Mouse (Mus musculus) left cerebral cortex, postnatal 36 days (tissue): ENCODE measurements around the gene Zfp637. TPM values are rescaled to one million over a fixed set of nuclear protein-coding genes. Genes with fewer than 3 reads are reported as not detected.
"Not testable (repeated sequence)": the region's sequence is repeated elsewhere in the genome, so short reads cannot be mapped to it uniquely, and the experiment has no call there.

ENCODE experiments used
- DNase-seq, 2 experiments: peaks; one replicate each; pipeline ENCODE4 v3.0.0; 2021 to 2022; ENCODE audit warnings: low spot score in 2 of 2, mixed read lengths in 1 of 2
- intact Hi-C: fragments of 180-260 bp; cut with DNase I; formaldehyde crosslinking; loops from one replicate; pipeline ENCODE4 v1.15.1; 2025
- total RNA-seq, 2 experiments: library from RNA; stranded (reverse); gene quantifications; 2 replicates each; pipeline ENCODE4 v1.2.3; 2021

Gene Zfp637
- total RNA-seq, result 10 to 100 TPM; 60.2 to 64.9 TPM

DNA sequence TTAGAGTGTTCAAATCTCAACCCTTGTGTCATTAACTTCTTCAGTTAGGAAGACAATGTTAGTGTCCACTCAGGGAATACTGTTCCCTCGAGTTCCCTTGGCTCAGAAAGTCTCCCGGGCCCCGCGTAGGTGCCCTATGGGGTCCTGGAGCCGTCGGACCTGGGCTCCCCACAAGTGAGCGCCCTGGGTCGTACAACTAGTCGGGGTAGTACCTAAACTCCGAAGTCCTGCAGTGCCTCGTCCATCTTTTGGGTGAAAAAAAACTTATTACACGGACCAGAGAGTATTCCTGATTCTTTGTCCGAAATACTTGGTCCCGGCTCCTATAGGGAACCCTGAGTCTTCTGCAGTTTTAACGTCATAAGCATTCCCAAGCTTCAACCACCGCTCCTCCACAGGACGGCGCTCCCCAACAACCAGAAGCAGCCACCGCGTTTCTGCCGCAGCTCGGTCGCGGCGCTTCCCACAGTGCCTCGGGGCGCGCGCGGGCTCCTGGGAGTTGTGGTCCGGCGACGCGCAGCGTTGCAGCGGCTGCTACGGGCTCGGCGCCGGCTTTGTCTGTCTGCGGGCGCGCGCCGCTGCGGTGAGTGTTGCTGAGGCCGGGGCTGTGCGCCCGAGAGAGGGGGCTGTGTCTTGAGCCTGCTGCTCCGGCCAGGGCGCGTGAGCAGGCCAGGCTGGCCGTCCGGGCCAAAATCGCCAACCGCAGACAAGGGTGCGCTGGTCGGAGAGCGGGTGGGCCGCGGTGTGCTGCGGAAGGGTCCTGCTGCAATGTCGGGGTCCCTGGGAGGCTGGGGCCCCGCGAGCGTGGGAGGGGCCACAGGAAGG, at the start of gene Zfp637:
Gene Zfp637, plus strand, starts transcription at position 495 of the 825 bp plus-strand sequence.
- intact Hi-C loops, result loop anchor here (2.0 kb wide), 1 partner anchor 66 kb away; no protein-coding TSS in a partner anchor
- peak; percentile 92 to 96 for DNase-seq

DNA sequence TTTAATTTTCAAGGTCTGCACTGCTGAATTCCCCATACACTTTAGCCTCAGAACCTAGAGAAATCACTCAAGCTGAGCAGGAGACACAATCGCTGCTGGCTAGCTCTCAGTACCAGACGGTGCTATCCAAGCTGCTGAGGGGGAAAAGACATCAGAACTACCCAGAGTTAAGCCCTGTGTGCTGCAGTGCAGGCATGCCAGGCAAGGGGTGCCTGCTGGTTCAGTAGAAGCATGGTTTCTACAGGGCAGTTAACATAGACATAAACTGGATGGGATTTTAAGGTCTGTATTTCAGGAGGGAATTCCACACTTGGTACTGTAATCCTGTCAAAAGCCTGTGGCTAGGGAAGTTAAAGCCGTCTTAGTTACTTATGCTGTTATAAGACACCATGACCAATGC, 45.7 kb upstream of the Zfp637 start:
- DNase-seq, result no peak
- intact Hi-C loops, result no loop called here

DNA sequence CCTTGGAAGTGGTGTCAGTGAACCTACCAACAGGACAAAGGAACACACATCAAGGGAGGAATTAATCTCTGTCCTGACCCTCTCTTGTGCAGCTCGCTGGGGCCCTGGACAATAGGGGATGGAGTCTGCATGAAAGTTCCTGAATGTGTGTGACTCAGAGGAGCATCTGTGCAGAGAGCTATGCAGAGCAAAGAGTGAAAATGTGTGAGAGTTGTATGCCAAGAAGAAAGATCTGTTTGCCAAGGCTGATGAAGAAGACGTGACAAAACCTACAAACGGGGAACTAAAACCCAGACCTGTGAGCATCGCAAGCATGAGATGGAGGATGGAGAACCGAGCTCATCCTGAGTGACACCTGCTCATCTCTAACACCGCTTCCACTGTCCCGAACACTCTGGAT, 40.2 kb upstream of the Zfp637 start:
- DNase-seq, result peak; percentile 19 to 38
- intact Hi-C loops, result no loop called here

DNA sequence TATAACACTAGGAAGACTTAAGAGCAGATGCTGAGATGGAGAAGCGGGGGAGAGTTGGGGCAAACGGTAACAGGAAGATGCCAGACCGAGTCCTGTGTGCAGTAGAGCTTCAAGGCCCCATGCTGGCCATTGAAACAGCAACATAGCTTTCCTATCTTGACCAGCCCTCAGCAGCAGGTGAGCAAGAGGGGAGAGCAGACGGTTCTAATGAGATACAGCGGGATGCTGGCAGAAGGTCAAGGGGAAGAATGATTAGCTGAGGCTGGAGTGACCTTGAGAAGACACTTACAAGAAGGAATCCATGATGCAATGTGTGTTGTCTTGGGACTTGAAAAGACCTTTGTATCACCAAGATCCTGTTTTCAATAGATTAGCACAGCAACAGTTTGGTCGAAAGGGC, 39.2 kb upstream of the Zfp637 start:
- intact Hi-C loops, result no loop called here
- DNase-seq, result no peak

DNA sequence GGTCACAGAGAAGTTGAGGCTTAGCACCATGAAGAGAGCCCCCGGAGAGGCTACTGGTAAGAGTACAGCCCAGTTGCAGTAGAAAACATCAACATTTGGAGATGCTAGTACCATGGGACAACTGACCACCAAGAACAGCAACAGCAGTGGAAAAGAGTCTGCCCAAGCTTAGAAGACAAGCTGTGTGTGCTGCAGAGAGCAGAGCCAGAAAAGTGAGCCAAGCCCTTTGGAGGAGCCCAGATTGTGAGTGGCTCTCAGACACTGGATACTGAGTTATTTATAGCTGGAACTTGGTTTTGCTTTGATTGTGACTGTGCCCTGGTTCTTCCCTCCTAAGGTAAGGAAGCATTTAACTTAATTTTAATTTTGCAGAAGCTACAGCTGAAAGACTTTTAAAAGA, 33.2 kb upstream of the Zfp637 start:
- no peak for DNase-seq
- intact Hi-C loops, result no loop called here

DNA sequence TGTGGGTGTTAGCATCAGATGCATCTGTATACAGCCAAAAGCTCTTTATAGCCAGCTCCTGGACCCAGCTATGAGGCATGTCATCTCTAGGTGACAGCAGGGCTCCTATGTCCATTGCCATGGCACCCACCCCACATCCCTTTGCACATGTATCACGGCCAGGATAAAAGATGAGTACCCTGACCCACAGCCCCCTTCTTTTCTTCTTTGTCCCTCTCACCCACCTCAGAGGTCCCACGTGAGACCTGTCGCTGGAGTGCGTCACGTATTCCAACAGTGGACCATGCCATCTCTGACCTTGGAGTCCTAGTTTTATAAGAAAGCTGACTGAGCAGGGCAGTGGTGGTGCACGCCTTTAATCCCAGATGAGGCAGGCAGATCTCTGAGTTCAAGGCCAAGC, 31.2 kb upstream of the Zfp637 start:
- intact Hi-C loops, result no loop called here
- no peak for DNase-seq

DNA sequence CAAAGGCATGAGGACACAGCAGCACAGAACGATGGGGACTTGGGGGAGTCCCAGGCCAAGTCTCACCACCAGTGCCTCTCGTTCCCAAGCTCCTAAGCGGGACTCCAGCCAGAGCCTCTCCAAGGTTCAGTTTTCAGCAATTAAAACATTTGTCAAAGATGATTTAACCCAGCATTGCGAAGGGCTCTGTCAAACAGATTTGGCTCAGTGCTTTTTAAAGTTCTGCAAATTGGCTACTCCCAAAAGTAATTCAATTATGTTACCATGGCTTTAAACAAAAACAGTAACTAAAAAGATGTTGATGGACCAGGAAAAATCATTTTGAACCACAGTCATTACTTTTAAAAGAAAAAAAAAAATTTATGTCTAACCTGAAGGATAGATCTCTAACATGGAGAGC, 30.3 kb upstream of the Zfp637 start:
- no peak for DNase-seq
- intact Hi-C loops, result no loop called here

DNA sequence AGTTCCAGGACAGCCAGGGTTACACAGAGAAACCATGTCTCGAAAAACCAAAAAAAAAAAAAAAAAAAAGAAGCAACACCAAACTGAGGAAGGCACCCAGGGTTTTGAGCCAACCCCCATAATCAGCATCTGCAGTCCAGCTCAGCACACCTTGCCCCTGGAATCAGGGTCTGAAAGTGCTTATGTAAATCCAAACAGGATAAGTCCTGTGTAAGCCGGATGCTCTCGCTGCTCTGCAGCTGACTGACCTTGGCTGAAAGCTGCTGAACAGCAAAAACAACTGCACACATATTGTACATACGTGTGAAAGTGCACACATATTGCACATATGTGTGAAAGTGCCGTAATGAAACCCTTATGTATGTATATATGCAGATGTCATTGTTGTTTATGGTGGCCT, 29.7 kb upstream of the Zfp637 start:
- no peak for DNase-seq
- intact Hi-C loops, result no loop called here

DNA sequence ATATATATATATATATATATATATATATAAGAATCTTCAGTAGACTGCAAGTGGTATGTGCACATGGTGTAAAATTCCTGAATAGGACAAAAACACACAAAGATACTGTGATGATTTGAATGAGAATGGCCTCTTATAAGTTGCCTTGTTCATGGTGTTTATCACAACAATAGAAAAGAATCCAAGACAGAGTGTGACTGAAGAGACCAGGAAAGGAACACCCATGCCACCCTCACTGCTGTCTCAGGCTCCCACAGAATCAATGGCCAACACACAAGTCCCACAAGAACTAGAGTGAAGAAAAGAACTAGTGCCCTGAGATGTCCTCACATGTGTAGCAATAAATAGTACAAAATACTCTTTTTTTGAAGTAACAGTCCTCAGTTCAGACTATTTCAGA, 26.3 kb upstream of the Zfp637 start:
- intact Hi-C loops, result no loop called here
- DNase-seq, result no peak

DNA sequence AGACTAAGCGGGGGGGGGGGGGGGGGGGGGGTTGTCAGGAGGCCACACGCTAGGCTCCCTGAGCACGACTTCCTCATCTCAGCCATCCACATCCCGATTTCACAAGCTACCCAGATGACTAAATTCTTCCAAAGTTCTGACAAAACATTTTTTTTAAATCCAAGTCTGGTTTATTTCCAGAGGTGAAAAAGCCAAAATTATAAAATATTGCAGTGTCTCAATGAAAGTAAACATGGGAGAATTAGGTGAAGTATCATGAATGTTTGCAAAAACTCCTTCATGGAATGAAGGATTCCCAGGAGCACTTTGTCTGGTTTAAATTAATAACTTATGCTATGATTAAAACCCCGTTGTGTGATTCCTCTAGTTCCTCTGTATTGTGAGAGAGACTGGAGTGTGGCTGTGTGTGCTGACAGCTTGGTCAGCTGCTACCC, 23.9 kb upstream of the Zfp637 start:
- intact Hi-C loops, result no loop called here
- no peak for DNase-seq

DNA sequence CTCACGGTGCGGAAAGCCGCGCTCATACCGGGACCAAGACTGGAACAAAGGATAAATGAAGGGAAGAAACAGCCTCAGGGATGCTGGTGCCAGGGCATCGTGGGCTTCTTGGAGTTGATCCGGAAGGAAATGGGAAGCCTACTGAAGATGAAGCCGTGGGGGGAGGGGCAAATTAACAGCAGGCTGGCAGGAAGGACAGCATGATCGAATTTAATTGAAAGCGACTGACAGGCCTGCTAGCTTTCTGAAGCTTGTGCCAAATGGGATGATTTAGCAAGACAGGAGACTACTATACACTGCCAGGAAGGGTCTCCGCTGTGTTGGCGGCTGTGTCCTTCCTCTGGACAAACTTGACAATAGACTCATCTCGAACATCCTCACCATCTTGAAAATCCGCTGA, 20.7 kb upstream of the Zfp637 start:
- intact Hi-C loops, result loop anchor here (10.0 kb wide), 1 partner anchor 856 kb away; no protein-coding TSS in a partner anchor
- no peak for DNase-seq

DNA sequence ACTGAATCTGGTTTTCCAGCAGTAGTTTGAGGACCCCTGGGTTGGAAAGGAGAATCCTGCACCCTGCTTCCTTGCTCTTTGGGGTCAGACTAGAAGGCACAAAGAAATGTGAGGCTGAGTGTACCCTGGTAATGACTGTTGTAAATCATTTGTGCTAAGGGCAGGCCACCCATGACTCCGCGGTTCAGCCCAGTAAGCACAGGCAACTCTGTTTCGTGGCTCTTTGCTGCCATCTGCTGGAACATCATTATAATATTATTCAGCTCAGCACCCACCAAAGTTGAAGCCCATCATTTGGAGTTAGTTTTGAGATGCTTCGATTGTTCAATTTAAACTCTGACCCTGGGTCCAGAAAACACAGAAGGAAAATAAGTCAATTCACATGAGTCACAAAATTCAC, 15.6 kb upstream of the Zfp637 start:
- DNase-seq, result peak; percentile 38 to 44
- intact Hi-C loops, result loop anchor here (5.0 to 10.0 kb wide), 5 partner anchors 68 to 1193 kb away; partner anchors contain the start of gene Depp1

DNA sequence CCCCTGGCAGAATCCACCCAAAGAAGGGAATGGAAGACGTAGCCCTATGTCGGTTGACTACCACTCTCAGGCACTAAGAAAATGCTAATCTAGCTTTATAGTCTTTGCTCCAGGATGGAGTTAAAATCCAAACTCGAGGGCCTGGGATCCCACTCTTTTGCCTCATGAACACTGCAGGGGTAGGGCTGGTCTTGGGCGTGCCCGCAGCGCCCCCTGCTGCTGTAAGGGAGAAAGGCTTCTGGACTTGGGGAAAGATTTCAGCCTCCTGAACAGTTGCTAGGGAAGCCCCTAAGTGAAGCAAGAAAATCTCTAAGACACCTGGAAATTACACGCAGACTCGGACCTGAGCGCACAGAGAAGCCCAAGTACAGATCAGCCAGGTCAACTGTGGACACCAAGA, 12.7 kb upstream of the Zfp637 start:
- DNase-seq, result peak; percentile 58 to 65
- intact Hi-C loops, result loop anchor here (5.0 to 10.0 kb wide), 5 partner anchors 71 to 1196 kb away; partner anchors contain the start of gene Depp1

DNA sequence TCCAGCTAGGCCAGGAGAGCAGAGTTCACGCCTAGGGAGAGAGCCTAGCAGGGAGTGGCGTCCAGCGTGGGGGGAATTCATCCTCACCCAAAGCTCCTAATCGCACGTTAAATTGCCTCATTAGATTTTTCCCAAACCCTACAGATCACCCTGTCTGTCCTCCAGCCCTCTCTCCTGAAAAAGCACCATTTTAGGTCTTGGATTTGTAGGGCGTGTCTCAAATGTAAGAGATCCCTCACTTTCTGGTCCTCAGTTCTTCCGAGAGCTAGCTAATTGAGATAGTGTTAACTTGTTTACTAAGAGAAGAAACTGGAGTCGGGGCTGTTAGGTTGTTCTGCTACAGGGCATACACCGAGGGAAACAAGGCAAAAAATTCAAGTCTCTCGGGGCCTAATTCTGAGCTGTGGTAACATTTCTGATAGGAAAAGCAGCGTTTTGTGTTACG, 553 bp downstream of the Zfp637 start:
- intact Hi-C loops, result loop anchor here (2.0 kb wide), 1 partner anchor 65 kb away; no protein-coding TSS in a partner anchor
- no peak for DNase-seq

DNA sequence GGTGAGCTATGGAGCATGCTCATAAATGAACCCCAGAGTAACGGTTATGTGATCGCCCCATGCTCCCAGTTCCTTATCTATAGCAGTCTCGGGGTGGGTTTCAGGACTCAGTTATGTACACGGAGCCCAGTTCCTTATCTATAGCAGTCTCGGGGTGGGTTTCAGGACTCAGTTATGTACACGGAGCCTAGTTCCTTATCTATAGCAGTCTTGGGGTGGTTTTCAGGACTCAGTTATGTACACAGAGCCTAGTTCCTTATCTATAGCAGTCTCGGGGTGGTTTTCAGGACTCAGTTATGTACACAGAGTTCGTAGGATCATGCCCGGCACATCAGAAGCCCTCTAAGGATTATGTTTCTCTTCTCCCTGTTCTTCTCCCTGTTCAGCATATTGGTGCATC, 3.6 kb downstream of the Zfp637 start:
- intact Hi-C loops, result no loop called here
- DNase-seq, result no peak

DNA sequence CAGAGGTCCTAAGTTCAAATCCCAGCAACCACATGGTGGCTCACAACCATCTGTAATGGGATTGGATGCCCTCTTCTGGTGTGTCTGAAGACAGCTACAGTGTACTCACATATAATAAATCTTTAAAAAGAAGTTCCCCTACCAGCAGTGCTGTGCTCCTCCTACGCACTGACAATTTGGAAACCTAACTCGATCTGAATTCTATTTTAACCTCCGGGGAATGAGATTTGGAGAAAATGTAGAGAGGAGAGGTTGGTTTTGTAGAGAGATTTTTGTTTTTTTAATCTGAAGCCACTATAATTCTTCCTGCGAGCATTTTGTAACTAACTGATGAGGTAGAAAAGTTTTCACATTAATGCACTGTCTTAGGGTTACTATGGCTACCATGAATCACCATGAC, 5.7 kb downstream of the Zfp637 start:
- intact Hi-C loops, DNase-seq: not testable (repeated sequence)

DNA sequence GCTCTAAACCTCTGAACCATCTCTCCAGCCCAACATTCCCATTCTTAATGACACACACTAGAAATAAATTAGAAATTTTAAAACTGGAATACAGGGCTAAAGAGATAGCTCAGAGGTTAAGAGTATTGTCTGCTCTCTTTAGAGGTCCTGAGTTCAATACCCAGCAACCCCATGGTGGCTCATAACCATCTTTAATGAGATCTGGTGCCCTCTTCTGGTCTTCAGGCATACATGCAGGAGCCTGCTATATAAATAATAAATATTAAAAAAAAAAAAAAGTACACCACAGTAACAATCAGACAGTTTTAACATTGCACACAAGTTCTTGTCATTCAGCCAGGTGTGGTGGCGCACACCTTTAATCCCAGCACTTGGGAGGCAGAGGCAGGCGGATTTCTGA, 6.8 kb downstream of the Zfp637 start:
- intact Hi-C loops, result no loop called here
- DNase-seq, result no peak

DNA sequence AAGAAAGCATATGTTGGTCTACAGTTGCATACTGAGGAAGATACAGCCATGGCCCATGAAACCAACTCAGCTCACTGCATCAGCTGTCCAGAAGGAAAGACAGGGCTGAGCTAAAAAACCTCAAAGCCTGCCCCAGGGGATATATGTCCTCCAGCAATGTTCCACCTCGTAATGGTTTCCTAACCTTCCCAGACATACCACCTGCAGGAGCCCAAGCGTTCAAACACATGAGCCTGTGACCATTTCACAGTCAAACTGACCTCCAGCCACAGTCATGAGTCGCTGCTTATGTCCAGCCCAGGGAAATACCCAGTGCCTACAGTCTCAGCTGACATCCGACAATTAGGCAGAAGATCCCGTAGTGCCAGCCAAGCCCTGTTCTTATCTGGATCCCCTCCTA, 7.6 kb downstream of the Zfp637 start:
- no peak for DNase-seq
- intact Hi-C loops, result no loop called here

DNA sequence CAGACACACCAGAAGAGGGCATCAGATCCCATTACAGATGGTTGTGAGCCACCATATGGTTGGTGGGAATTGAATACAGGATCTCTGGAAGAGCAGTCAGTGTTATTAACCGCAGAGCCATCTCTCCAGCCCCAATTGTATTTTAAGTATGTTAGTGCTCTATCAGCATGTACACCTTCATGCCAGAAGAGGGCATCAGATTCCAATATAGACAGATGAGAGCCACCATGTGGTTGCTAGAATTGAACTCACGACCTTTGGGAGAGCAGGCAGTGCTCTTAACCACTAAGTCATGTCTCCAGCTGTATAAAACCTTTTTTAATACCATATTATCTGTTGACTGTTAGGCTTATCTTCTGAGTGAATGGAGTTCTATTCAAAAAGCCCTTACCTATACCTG, 10.8 kb downstream of the Zfp637 start:
- DNase-seq, result no peak
- intact Hi-C loops, result no loop called here

DNA sequence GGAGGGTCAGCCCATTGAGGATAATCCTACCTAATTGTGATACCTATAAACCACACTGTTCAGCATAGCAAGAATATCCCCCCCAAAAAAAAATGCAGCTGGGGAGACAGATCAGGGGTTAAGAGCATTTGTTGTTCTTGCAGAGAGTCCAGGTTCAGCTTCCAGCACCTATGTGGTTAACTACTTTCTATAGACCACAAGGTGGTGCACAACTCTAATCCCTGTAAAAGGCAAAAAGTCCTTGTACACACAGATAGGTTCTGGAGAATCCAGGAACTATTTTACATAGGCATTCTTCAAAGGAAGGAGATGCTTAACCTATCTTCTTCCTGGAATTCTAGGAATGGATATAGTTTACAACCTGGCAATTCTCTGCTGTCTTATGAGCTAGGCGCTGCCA, 17.0 kb downstream of the Zfp637 start:
- DNase-seq, result no peak
- intact Hi-C loops, result no loop called here

DNA sequence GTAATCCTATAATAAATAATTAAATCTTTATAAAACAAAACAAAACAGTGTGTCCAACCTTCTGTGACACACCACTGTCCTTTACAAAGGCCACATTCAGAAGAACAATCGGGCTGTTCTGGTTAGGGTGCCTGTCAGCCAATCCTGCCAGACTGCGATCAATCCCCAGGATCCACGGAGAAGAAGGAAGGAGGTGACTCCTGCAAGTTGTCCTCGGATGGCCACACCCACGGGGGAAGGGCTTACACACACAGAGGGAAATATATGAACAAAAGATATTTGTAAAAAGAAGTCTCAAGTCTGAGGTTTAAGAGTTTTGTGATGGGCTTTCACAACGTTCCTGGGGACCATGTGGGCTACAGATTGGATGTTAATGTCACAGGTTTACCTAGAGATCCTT, 20.9 kb downstream of the Zfp637 start, which contains the start of gene Zfp239:
Gene Zfp239, plus strand, starts transcription at position 253 of the 400 bp plus-strand sequence.
- no peak for DNase-seq
- intact Hi-C loops, result no loop called here
